Mouse (Mus musculus) lung, postnatal 0 days (tissue): Measurements from ENCODE around the gene Rpa2. TPM values are rescaled to one million over a fixed set of nuclear protein-coding genes. Genes with fewer than 3 reads are reported as not detected.
A peak's percentile ranks its signal among the peaks of the same experiment; 100 is the strongest.

Experiments used
- ATAC-seq: fragments of 200-750 bp; cut with Nextera tagmentation; 2 replicates; pipeline ENCODE4 v1.8.0; 2017; ENCODE audit warnings: moderate library complexity
- DNase-seq: peaks from one replicate; pipeline ENCODE4 v3.0.0-alpha.2; 2016; ENCODE audit warnings: low spot score
- H3K27ac ChIP-seq: fragments of 300-500 bp; sonication (generic); 2 replicates; pipeline ENCODE4 v1.5.1; 2014; ENCODE audit warnings: antibody characterized with exemption, mild to moderate bottlenecking, low read length, mixed read lengths
- H3K27me3 ChIP-seq: fragments of 300-500 bp; sonication (generic); replicated peaks from 2 replicates; pipeline ENCODE4 v1.6.1; 2014; ENCODE audit warnings: low read length, mixed read lengths; ENCODE audit not compliant: insufficient read depth
- H3K36me3 ChIP-seq: fragments of 300-500 bp; sonication (generic); 2 replicates; pipeline ENCODE4 v1.6.1; 2014; ENCODE audit warnings: low read length, mixed read lengths; ENCODE audit not compliant: insufficient read depth
- H3K4me1 ChIP-seq: fragments of 300-500 bp; sonication (generic); 2 replicates; pipeline ENCODE4 v1.6.1; 2014; ENCODE audit warnings: antibody characterized with exemption, low read depth, low read length, mixed read lengths; ENCODE audit not compliant: insufficient read depth
- H3K4me2 ChIP-seq: fragments of 300-500 bp; sonication (generic); replicated peaks from 2 replicates; pipeline ENCODE4 v1.6.1; 2014; ENCODE audit warnings: low read depth, mild to moderate bottlenecking, low read length, moderate library complexity, mixed read lengths
- H3K4me3 ChIP-seq: fragments of 300-500 bp; sonication (generic); 2 replicates; pipeline ENCODE4 v1.5.1; 2014; ENCODE audit warnings: low read depth, low read length
- H3K9ac ChIP-seq: fragments of 300-500 bp; sonication (generic); replicated peaks from 2 replicates; pipeline ENCODE4 v1.6.1; 2014; ENCODE audit warnings: low read depth, mild to moderate bottlenecking
- H3K9me3 ChIP-seq: fragments of 300-500 bp; sonication (generic); 2 replicates; pipeline ENCODE4 v1.6.1; 2016; ENCODE audit warnings: low read length, mixed read lengths
- CTCF ChIP-seq: IDR thresholded peaks from 2 replicates; pipeline ENCODE4 v1.5.1; 2016; ENCODE audit warnings: antibody characterized with exemption, mild to moderate bottlenecking
- EP300 ChIP-seq: IDR thresholded peaks from 2 replicates; pipeline ENCODE4 v1.6.1; 2016; ENCODE audit warnings: antibody characterized with exemption, mild to moderate bottlenecking, control low read depth
- WGBS: fragments of 180-500 bp; shearing (Covaris S2); extraction: QIAGEN DNeasy Blood & Tissue Kit; methylation state at CpG from one replicate; pipeline ENCODE4 v1.1.7; 2014; 5-methylcytosine and 5-hydroxymethylcytosine counted together
- polyA plus RNA-seq: library from polyadenylated mRNA; unstranded; fragments of >200 nt; fragmentation: Nextera tagmentation; extraction: Ambion mirVana; gene quantifications from 2 replicates; pipeline ENCODE4 v1.2.1, GENCODE M21; 2015

The Rpa2 gene
- polyA plus RNA-seq, 1 experiment from 2014 or later = 23.9 TPM

- Histone ChIP-seq H3K9me3 (no peaks in the 10 kb centered on the region), H3K9ac (no peak overlapping the region), H3K4me1 (no peaks in the 10 kb centered on the region), H3K27me3 (no peaks in the 10 kb centered on the region), H3K36me3 (no peaks in the 10 kb centered on the region), H3K4me3 (no peak overlapping the region), H3K4me2 (no peak overlapping the region), H3K27ac (no peak overlapping the region)
- ATAC-seq (no peak), DNase-seq (no peak)
- 46% methylated on average over 2 of the region's 2 CpGs for WGBS
- TF ChIP-seq CTCF = no peak
- TF ChIP-seq EP300 = no peak
Observed at GRCm38 (mm10) chr4:132816855-132817254, 48.7 kb downstream of the Rpa2 start.

GRCm38 (mm10) chr4:132818442-132818841, 50.3 kb downstream of the Rpa2 start:
- TF ChIP-seq EP300 (no peak), CTCF (no peak)
- no peaks in the 10 kb centered on the region for H3K27me3 ChIP-seq
- H3K4me1 ChIP-seq = no peaks in the 10 kb centered on the region
- no peaks in the 10 kb centered on the region for H3K36me3 ChIP-seq
- no peak overlapping the region for H3K4me2 ChIP-seq
- WGBS = 53% methylated on average over 2 of the region's 2 CpGs
- no peak overlapping the region for H3K9ac ChIP-seq
- no peak overlapping the region for H3K4me3 ChIP-seq
- no peak for DNase-seq
- ATAC-seq = no peak
- H3K27ac ChIP-seq = no peak overlapping the region
- no peaks in the 10 kb centered on the region for H3K9me3 ChIP-seq

GRCm38 (mm10) chr4:132823614-132824366, 55.7 kb downstream of the Rpa2 start:
- peak; percentile 70 for ATAC-seq
- WGBS = 53% methylated on average over 8 of the region's 8 CpGs
- DNase-seq = peak; percentile 70

More at GRCm38 (mm10) chr4:132823614-132824366, 55.7 kb downstream of the Rpa2 start:
- H3K4me2 ChIP-seq = no peak overlapping the region
- no peak overlapping the region for H3K27ac ChIP-seq
- H3K4me3 ChIP-seq = no peak overlapping the region
- no peaks in the 10 kb centered on the region for H3K9me3 ChIP-seq
- H3K9ac ChIP-seq = no peak overlapping the region
- H3K27me3 ChIP-seq = no peaks in the 10 kb centered on the region
- TF ChIP-seq CTCF (peak; percentile 92), EP300 (no peak)
- H3K36me3 ChIP-seq = peaks cover 15% of the 10 kb centered on the region; the same call in 1 of the 2 replicates
- no peaks in the 10 kb centered on the region for H3K4me1 ChIP-seq

Other genes starting within 250 kb of the Rpa2 start
- 700 and 732 TPM in 2 replicates for gene Atpif1, start 234.7 kb upstream of the Rpa2 start, polyA plus RNA-seq
- 157 and 182 TPM in 2 replicates for gene Dnajc8, start 232.8 kb upstream of the Rpa2 start, polyA plus RNA-seq
- gene Ptafr, start 204.3 kb upstream of the Rpa2 start, polyA plus RNA-seq = 2.1 and 2.5 TPM in 2 replicates
- 8.2 and 8.8 TPM in 2 replicates for gene Eya3, start 129.3 kb upstream of the Rpa2 start, polyA plus RNA-seq
- gene Xkr8, start 35.8 kb upstream of the Rpa2 start, polyA plus RNA-seq = 3.7 and 5.1 TPM in 2 replicates
- gene Smpdl3b, start 11.1 kb upstream of the Rpa2 start, polyA plus RNA-seq = 3.7 TPM in 2 replicates
- 1.2 and 1.8 TPM in 2 replicates for gene Themis2, start 28.1 kb downstream of the Rpa2 start, polyA plus RNA-seq
- gene Ppp1r8, start 74.8 kb downstream of the Rpa2 start, polyA plus RNA-seq = 18.3 and 21.0 TPM in 2 replicates
- gene Stx12, start 116.2 kb downstream of the Rpa2 start, polyA plus RNA-seq = 80.8 and 85.9 TPM in 2 replicates
- 53.9 and 57.6 TPM in 2 replicates for gene Fam76a, start 154.2 kb downstream of the Rpa2 start, polyA plus RNA-seq
- gene Fgr, start 205.8 kb downstream of the Rpa2 start, polyA plus RNA-seq = 4.0 and 4.7 TPM in 2 replicates
- gene Ahdc1, start 242.9 kb downstream of the Rpa2 start, polyA plus RNA-seq = 3.9 and 4.4 TPM in 2 replicates